10 mouse cellular contexts compared by ENCODE assay signal in genomic region chr2:71982868-71983597, GRCm38 (mm10). TPM values are rescaled to one million over a fixed set of nuclear protein-coding genes. Genes with fewer than 3 reads are reported as not detected.
DNase-seq lines count a peak whose midpoint lies in the region; ATAC-seq and TF ChIP-seq lines count a peak whose summit lies in the region.
"Had no signal": no experiment of that assay in that cellular context is flagged by ENCODE, and none has a peak within 500 bp of the region (broad histone marks: within the 10 kb centered on the region; RNA-seq: fewer than 3 reads in every experiment).

No protein-coding gene starts in this region.

- peaks cover 30% of the 10 kb centered on the region for H3K27me3 ChIP-seq in kidney, embryonic 15.5 days
- H3K27me3 ChIP-seq in liver, embryonic 14.5 days (ENCODE audit: control insufficient read depth, insufficient read depth, low read length): peaks cover 22% of the 10 kb centered on the region

- peaks cover 31% of the 10 kb centered on the region for H3K4me1 ChIP-seq in kidney, embryonic 15.5 days
- H3K4me1 ChIP-seq in liver, embryonic 14.5 days (replicated peaks; ENCODE audit: control insufficient read depth in 2 of 2, insufficient read depth in 2 of 2, low read length in 1 of 2): peaks cover 0 to 8% of the 10 kb centered on the region in 2 experiments; a peak in 2 of 4 replicates

- TF ChIP-seq CTCF in liver, embryonic 14.5 days (IDR thresholded peaks at IDR 0.05; ENCODE audit: low read depth): no peak

- H3K36me3 ChIP-seq in kidney, embryonic 15.5 days: no peaks in the 10 kb centered on the region
- H3K36me3 ChIP-seq in liver, embryonic 14.5 days (replicated peaks; ENCODE audit: control insufficient read depth, insufficient read depth, low read depth): no peaks in the 10 kb centered on the region
- H3K36me3 ChIP-seq: midbrain, embryonic 12.5 days had no signal

- H3K9me3 ChIP-seq in kidney, embryonic 15.5 days (replicated peaks): no peaks in the 10 kb centered on the region
- no peaks in the 10 kb centered on the region for H3K9me3 ChIP-seq in liver, embryonic 14.5 days (ENCODE audit: control insufficient read depth, low read length)
- H3K9me3 ChIP-seq: midbrain, embryonic 12.5 days had no signal

- no peak overlapping the region for H3K27ac ChIP-seq in kidney, embryonic 15.5 days
- H3K27ac ChIP-seq in liver, embryonic 14.5 days: peak overlapping the region; percentile 39
- H3K27ac ChIP-seq: midbrain, embryonic 12.5 days had no signal

- no peak for TF ChIP-seq EP300 in liver, embryonic 14.5 days (IDR thresholded peaks at IDR 0.05; ENCODE audit: low read depth)

- H3K4me2 ChIP-seq in kidney, embryonic 15.5 days: 0 out of 2 replicates have a peak overlapping the region, but pooled peaks have one; percentile 21
- H3K4me2 ChIP-seq in liver, embryonic 14.5 days (ENCODE audit: low read depth): peak overlapping the region; percentile 36
- H3K4me2 ChIP-seq: midbrain, embryonic 12.5 days had no signal

- no peak overlapping the region for H3K9ac ChIP-seq in kidney, embryonic 15.5 days
- H3K9ac ChIP-seq in liver, embryonic 14.5 days (replicated peaks): 0 out of 2 replicates have a peak overlapping the region, but pooled peaks have one; percentile 23
- H3K9ac ChIP-seq: midbrain, embryonic 12.5 days had no signal

- peak; percentile 72; the same call in 1 of the 2 replicates for ATAC-seq in kidney, embryonic 15.5 days (replicated peaks; ENCODE audit: low FRiP score)
- ATAC-seq in liver, embryonic 14.5 days (ENCODE audit: insufficient read depth): peak; percentile 87

- WGBS in kidney, embryonic 15.5 days: 54% methylated on average over 10 of the region's 10 CpGs
- WGBS in liver, embryonic 14.5 days (ENCODE audit: insufficient replicate concordance): 49% methylated on average over 10 of the region's 10 CpGs

- peak; percentile 52 for DNase-seq in cerebellum, adult 11 months
- no peak for DNase-seq in cerebellum, adult 11-12 months
- DNase-seq in kidney, postnatal 10 days: no peak
- DNase-seq in MEL-GATA-1-ER (ENCODE audit: extremely low read depth, low read depth): peak; percentile 76
- DNase-seq in liver, embryonic 14.5 days (ENCODE audit: low read depth in 3 of 3, low spot score in 3 of 3): peak; percentile 9 to 20 (median 14)
- no peak for DNase-seq in spleen, adult 12 weeks (ENCODE audit: low spot score)
- DNase-seq in gastrocnemius, adult 18-20 months (ENCODE audit: low spot score): no peak
- DNase-seq: gastrocnemius, postnatal 25 days had no signal

- no peak overlapping the region for H3K4me3 ChIP-seq in kidney, embryonic 15.5 days (replicated peaks)
- no peak overlapping the region for H3K4me3 ChIP-seq in liver, embryonic 14.5 days (ENCODE audit: insufficient read depth in 1 of 2, low read depth in 2 of 2, low read length in 2 of 2)
- H3K4me3 ChIP-seq: midbrain, embryonic 12.5 days had no signal

RNA-seq across cellular contexts. Expression of gene Rapgef4, which starts 2.0 kb away (rescaled TPM):
- polyA plus RNA-seq in kidney, embryonic 15.5 days (2015; fragmentation: Nextera tagmentation; extraction: Ambion mirVana): 6.3 and 9.4 TPM in 2 replicates
- polyA plus RNA-seq in liver, embryonic 14.5 days (2012; rRNA removed): 3.3 and 4.2 TPM in 2 replicates
- 2.2 and 3.4 TPM in 2 replicates for polyA plus RNA-seq in liver, embryonic 14.5 days (2014; fragmentation: Nextera tagmentation; extraction: Ambion mirVana)
- total RNA-seq in gastrocnemius, adult 18-20 months (2021): 1 to 10 TPM; 1.2 to 4.2 TPM

Comparison
In these comparisons a context has a peak if more than half of its experiments do, and no peak if none do; other contexts are left out.
1. DNase-seq: peak in cerebellum, adult 11 months (single experiment), MEL-GATA-1-ER (single experiment) and liver, embryonic 14.5 days (3 of 3); none in cerebellum, adult 11-12 months (single experiment), kidney, postnatal 10 days (single experiment), spleen, adult 12 weeks (single experiment) and gastrocnemius, adult 18-20 months (single experiment).